Mouse (Mus musculus) limb, embryonic 10.5 days (tissue): ENCODE measurements around the gene 1700022I11Rik. TPM values are rescaled to one million over a fixed set of nuclear protein-coding genes. Genes with fewer than 3 reads are reported as not detected.

ENCODE experiments used
- DNase-seq: peaks from one replicate; pipeline ENCODE4 v3.0.0-alpha.2; 2017; ENCODE audit warnings: low spot score
- H3K27ac ChIP-seq: fragments of 300-500 bp; sonication (generic); 2 replicates; pipeline ENCODE4 v1.5.1; 2016; ENCODE audit warnings: mild to moderate bottlenecking
- H3K27me3 ChIP-seq: fragments of 300-500 bp; sonication (generic); 2 replicates; pipeline ENCODE4 v1.6.1; 2016; ENCODE audit warnings: low read depth, mild to moderate bottlenecking; ENCODE audit not compliant: poor library complexity, severe bottlenecking
- H3K36me3 ChIP-seq: fragments of 300-500 bp; sonication (generic); 2 replicates; pipeline ENCODE4 v1.6.1; 2016; ENCODE audit warnings: mild to moderate bottlenecking, moderate library complexity
- H3K4me1 ChIP-seq: fragments of 300-500 bp; sonication (generic); 2 replicates; pipeline ENCODE4 v1.6.1; 2016
- H3K4me3 ChIP-seq: fragments of 300-500 bp; sonication (generic); 2 replicates; pipeline ENCODE4 v1.5.1; 2016; ENCODE audit warnings: mild to moderate bottlenecking, moderate library complexity
- H3K9me3 ChIP-seq: fragments of 300-500 bp; sonication (generic); replicated peaks from 2 replicates; pipeline ENCODE4 v1.6.1; 2016; ENCODE audit warnings: mild to moderate bottlenecking
- WGBS: fragments of 180-500 bp; shearing (Covaris S2); methylation state at CpG from one replicate; pipeline ENCODE4 v1.1.7; 2016; 5-methylcytosine and 5-hydroxymethylcytosine counted together
- polyA plus RNA-seq: library from polyadenylated mRNA; unstranded; fragments of >200 nt; fragmentation: Nextera tagmentation; extraction: Ambion mirVana; gene quantifications from 2 replicates; pipeline ENCODE4 v1.2.1, GENCODE M21; 2016

1700022I11Rik gene
- polyA plus RNA-seq, result 0.51 and 0.87 TPM in 2 replicates

- Histone ChIP-seq H3K4me1 (peaks cover 4% of the 10 kb centered on the region; the same call in 1 of the 2 replicates), H3K36me3 (no peaks in the 10 kb centered on the region), H3K27me3 (no peaks in the 10 kb centered on the region), H3K4me3 (no peak within 1 kb of the TSS), H3K9me3 (no peaks in the 10 kb centered on the region), H3K27ac (no peak within 1 kb of the TSS)
- no peak for DNase-seq
- 89% methylated on average over 4 of the region's 4 CpGs for WGBS
Observed at GRCm38 (mm10) chr4:42969304-42969703, at the start of gene 1700022I11Rik. TSS of gene 1700022I11Rik (plus strand) at chr4:42969604.

- H3K9me3 ChIP-seq, result no peaks in the 10 kb centered on the region
- peaks cover 10% of the 10 kb centered on the region for H3K4me1 ChIP-seq
- 88% methylated on average over 9 of the region's 9 CpGs for WGBS
- peaks cover 62% of the 10 kb centered on the region for H3K27me3 ChIP-seq
- H3K36me3 ChIP-seq, result no peaks in the 10 kb centered on the region
- no peak for DNase-seq
- no peak overlapping the region for H3K4me3 ChIP-seq
- no peak overlapping the region for H3K27ac ChIP-seq
Observed at GRCm38 (mm10) chr4:42920726-42921125, 48.7 kb upstream of the 1700022I11Rik start.

- 88% methylated on average over 2 of the region's 2 CpGs for WGBS
- H3K36me3 ChIP-seq, result no peaks in the 10 kb centered on the region
- H3K9me3 ChIP-seq, result no peaks in the 10 kb centered on the region
- no peak overlapping the region for H3K27ac ChIP-seq
- DNase-seq, result no peak
- peaks cover 54% of the 10 kb centered on the region for H3K27me3 ChIP-seq
- H3K4me1 ChIP-seq, result peaks cover 9% of the 10 kb centered on the region
- no peak overlapping the region for H3K4me3 ChIP-seq
Observed at GRCm38 (mm10) chr4:42921536-42921935, 47.9 kb upstream of the 1700022I11Rik start.

- H3K27ac ChIP-seq, result no peak overlapping the region
- no peaks in the 10 kb centered on the region for H3K9me3 ChIP-seq
- 79% methylated on average over 6 of the region's 6 CpGs for WGBS
- H3K27me3 ChIP-seq, result peaks cover 48% of the 10 kb centered on the region
- no peaks in the 10 kb centered on the region for H3K36me3 ChIP-seq
- no peak for DNase-seq
- peaks cover 5% of the 10 kb centered on the region; the same call in 1 of the 2 replicates for H3K4me1 ChIP-seq
- H3K4me3 ChIP-seq, result no peak overlapping the region
Observed at GRCm38 (mm10) chr4:42922056-42922455, 47.3 kb upstream of the 1700022I11Rik start.

- Histone ChIP-seq H3K4me3 (no peak overlapping the region), H3K27me3 (peaks cover 44% of the 10 kb centered on the region)
- WGBS, result 83% methylated on average over 8 of the region's 8 CpGs
Observed at GRCm38 (mm10) chr4:42922461-42922860, 46.9 kb upstream of the 1700022I11Rik start.

GRCm38 (mm10) chr4:42924095-42924710 is 45.2 kb upstream of the 1700022I11Rik start:
- Histone ChIP-seq H3K4me3 (no peak overlapping the region), H3K27me3 (peaks cover 27% of the 10 kb centered on the region), H3K9me3 (no peaks in the 10 kb centered on the region), H3K27ac (no peak overlapping the region), H3K4me1 (no peaks in the 10 kb centered on the region), H3K36me3 (no peaks in the 10 kb centered on the region)
- DNase-seq, result no peak
- 84% methylated on average over 13 of the region's 13 CpGs for WGBS

More at GRCm38 (mm10) chr4:42922461-42922860, 46.9 kb upstream of the 1700022I11Rik start:
- no peak for DNase-seq
- Histone ChIP-seq H3K36me3 (no peaks in the 10 kb centered on the region), H3K9me3 (no peaks in the 10 kb centered on the region), H3K4me1 (peaks cover 2% of the 10 kb centered on the region; the same call in 1 of the 2 replicates), H3K27ac (no peak overlapping the region)

- no peak overlapping the region for H3K27ac ChIP-seq
- no peaks in the 10 kb centered on the region for H3K4me1 ChIP-seq
- no peak for DNase-seq
- no peaks in the 10 kb centered on the region for H3K9me3 ChIP-seq
- peaks cover 22% of the 10 kb centered on the region for H3K27me3 ChIP-seq
- no peaks in the 10 kb centered on the region for H3K36me3 ChIP-seq
- 84% methylated on average over 5 of the region's 5 CpGs for WGBS
- H3K4me3 ChIP-seq, result no peak overlapping the region
Observed at GRCm38 (mm10) chr4:42928209-42928608, 41.2 kb upstream of the 1700022I11Rik start.

- DNase-seq, result no peak
- H3K9me3 ChIP-seq, result no peaks in the 10 kb centered on the region
- 94% methylated on average over 9 of the region's 9 CpGs for WGBS
- peaks cover 6% of the 10 kb centered on the region for H3K4me1 ChIP-seq
- peaks cover 26% of the 10 kb centered on the region for H3K27me3 ChIP-seq
- no peak overlapping the region for H3K27ac ChIP-seq
- H3K36me3 ChIP-seq, result no peaks in the 10 kb centered on the region
- no peak overlapping the region for H3K4me3 ChIP-seq
Observed at GRCm38 (mm10) chr4:42928952-42929351, 40.5 kb upstream of the 1700022I11Rik start.

GRCm38 (mm10) chr4:42932229-42932969 is 37.0 kb upstream of the 1700022I11Rik start:
- Histone ChIP-seq H3K4me3 (no peak overlapping the region), H3K27ac (no peak overlapping the region), H3K9me3 (no peaks in the 10 kb centered on the region), H3K4me1 (peaks cover 7% of the 10 kb centered on the region), H3K36me3 (no peaks in the 10 kb centered on the region), H3K27me3 (peaks cover 49% of the 10 kb centered on the region)
- WGBS, result 75% methylated on average over 8 of the region's 8 CpGs
- no peak for DNase-seq

GRCm38 (mm10) chr4:42933630-42934029 is 35.8 kb upstream of the 1700022I11Rik start:
- Histone ChIP-seq H3K4me1 (peaks cover 7% of the 10 kb centered on the region), H3K36me3 (no peaks in the 10 kb centered on the region), H3K27me3 (peaks cover 61% of the 10 kb centered on the region), H3K4me3 (peak overlapping the region; percentile 26), H3K9me3 (no peaks in the 10 kb centered on the region), H3K27ac (no peak overlapping the region)
- WGBS, result 10% methylated on average over 22 of the region's 22 CpGs
- DNase-seq, result peak; percentile 55

- Histone ChIP-seq H3K4me1 (0 out of 2 replicates have a peak, but pooled peaks cover under 1% of the 10 kb centered on the region), H3K27ac (no peak overlapping the region), H3K36me3 (no peaks in the 10 kb centered on the region), H3K9me3 (no peaks in the 10 kb centered on the region), H3K4me3 (no peak overlapping the region), H3K27me3 (peaks cover 29% of the 10 kb centered on the region)
- whole genome bisulfite sequencing, result 89% methylated on average over 7 of the region's 7 CpGs
- no peak for DNase-seq
Observed at GRCm38 (mm10) chr4:42941396-42941795, 28.0 kb upstream of the 1700022I11Rik start.

- 86% methylated on average over 5 of the region's 5 CpGs for WGBS
- peaks cover 7% of the 10 kb centered on the region for H3K4me1 ChIP-seq
- H3K27ac ChIP-seq, result no peak overlapping the region
- peaks cover 29% of the 10 kb centered on the region for H3K27me3 ChIP-seq
- H3K9me3 ChIP-seq, result no peaks in the 10 kb centered on the region
- H3K4me3 ChIP-seq, result no peak overlapping the region
- H3K36me3 ChIP-seq, result no peaks in the 10 kb centered on the region
- no peak for DNase-seq
Observed at GRCm38 (mm10) chr4:42943341-42943740, 26.1 kb upstream of the 1700022I11Rik start.

GRCm38 (mm10) chr4:42944185-42944584 is 25.2 kb upstream of the 1700022I11Rik start:
- DNase-seq, result no peak
- 92% methylated on average over 9 of the region's 9 CpGs for WGBS
- Histone ChIP-seq H3K27ac (no peak overlapping the region), H3K4me1 (peaks cover 15% of the 10 kb centered on the region), H3K4me3 (no peak overlapping the region), H3K36me3 (no peaks in the 10 kb centered on the region), H3K9me3 (no peaks in the 10 kb centered on the region), H3K27me3 (peaks cover 25% of the 10 kb centered on the region)
